Mouse (Mus musculus) liver, embryonic 16.5 days (tissue): ENCODE measurements around the gene Hes6. TPM values are rescaled to one million over a fixed set of nuclear protein-coding genes. Genes with fewer than 3 reads are reported as not detected.

ENCODE experiments used
- ATAC-seq: fragments of 200-750 bp; cut with Nextera tagmentation; 2 replicates; pipeline ENCODE4 v1.8.0; 2017; ENCODE audit warnings: low read depth, mild to moderate bottlenecking, moderate number of reproducible peaks, moderate library complexity
- H3K27ac ChIP-seq: fragments of 300-500 bp; sonication (generic); 2 replicates; pipeline ENCODE4 v1.5.1; 2014; ENCODE audit warnings: mild to moderate bottlenecking, low read length
- H3K27me3 ChIP-seq: fragments of 300-500 bp; sonication (generic); 2 replicates; pipeline ENCODE4 v1.6.1; 2014; ENCODE audit warnings: low read depth, low read length, mixed read lengths; ENCODE audit not compliant: control insufficient read depth, insufficient read depth
- H3K36me3 ChIP-seq: fragments of 300-500 bp; sonication (generic); 2 replicates; pipeline ENCODE4 v1.6.1; 2014; ENCODE audit warnings: mild to moderate bottlenecking; ENCODE audit not compliant: control insufficient read depth, insufficient read depth
- H3K4me1 ChIP-seq: fragments of 300-500 bp; sonication (generic); 2 replicates; pipeline ENCODE4 v1.6.1; 2014; ENCODE audit warnings: low read depth, low read length, mixed read lengths; ENCODE audit not compliant: control insufficient read depth
- H3K4me2 ChIP-seq: fragments of 300-500 bp; sonication (generic); 2 replicates; pipeline ENCODE4 v1.6.1; 2014; ENCODE audit warnings: low read depth, low read length, mixed read lengths
- H3K4me3 ChIP-seq: fragments of 300-500 bp; sonication (generic); 2 replicates; pipeline ENCODE4 v1.5.1; 2014; ENCODE audit warnings: low read depth, mild to moderate bottlenecking, low read length
- H3K9ac ChIP-seq: fragments of 300-500 bp; sonication (generic); 2 replicates; pipeline ENCODE4 v1.6.1; 2014; ENCODE audit warnings: low read depth, low read length
- H3K9me3 ChIP-seq: fragments of 300-500 bp; sonication (generic); replicated peaks from 2 replicates; pipeline ENCODE4 v1.6.1; 2016; ENCODE audit warnings: low read length; ENCODE audit not compliant: control insufficient read depth
- WGBS: fragments of 180-500 bp; shearing (Covaris S2); extraction: QIAGEN DNeasy Blood & Tissue Kit; methylation state at CpG from one replicate; pipeline ENCODE4 v1.1.7; 2014; ENCODE audit not compliant: insufficient replicate concordance; 5-methylcytosine and 5-hydroxymethylcytosine counted together
- polyA plus RNA-seq: library from polyadenylated mRNA; unstranded; fragments of >200 nt; fragmentation: Nextera tagmentation; extraction: Ambion mirVana; gene quantifications from 2 replicates; pipeline ENCODE4 v1.2.1, GENCODE M21; 2015

The Hes6 gene
- polyA plus RNA-seq = 18.6 and 19.7 TPM in 2 replicates

DNA sequence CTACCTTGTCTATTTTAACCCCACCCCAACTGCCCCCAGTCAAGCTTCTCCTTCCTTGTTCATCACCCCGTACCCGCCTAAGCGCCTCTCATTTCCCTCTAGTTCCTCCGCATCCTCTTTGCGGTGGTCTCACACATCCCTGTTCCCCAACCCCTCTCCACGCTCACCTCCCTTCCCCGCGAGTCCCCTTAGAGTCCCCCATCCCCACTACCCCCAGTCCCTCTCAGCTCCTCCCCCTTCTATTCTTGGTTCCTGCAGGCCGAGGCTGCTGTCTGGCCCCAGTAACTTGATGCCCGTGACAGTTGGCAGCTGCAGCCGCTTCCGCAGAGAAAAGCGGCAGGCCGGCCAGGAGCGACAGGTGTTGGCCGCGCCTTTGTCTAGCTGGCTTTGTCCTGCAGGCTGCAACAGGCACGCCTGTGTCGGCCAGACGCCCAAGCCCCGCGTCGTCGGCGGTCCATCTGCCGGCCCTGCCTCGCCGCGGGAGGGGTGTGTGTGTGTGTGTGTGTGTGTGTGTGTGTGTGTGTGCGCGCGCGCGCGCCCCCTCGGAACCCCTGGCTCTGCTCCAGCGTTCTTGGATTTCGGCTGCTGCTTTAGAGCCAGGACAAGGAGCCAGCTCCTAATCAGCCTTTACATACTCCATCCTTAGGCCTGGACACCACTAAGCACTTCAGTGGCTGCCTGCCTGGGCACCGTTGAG, at the start of gene Hes6:
Gene Hes6 (minus strand): TSS at position 141 of the 697 bp plus-strand sequence.
- Histone ChIP-seq H3K27ac (peak within 1 kb of the TSS; percentile 58), H3K9me3 (no peaks in the 10 kb centered on the region)

DNA sequence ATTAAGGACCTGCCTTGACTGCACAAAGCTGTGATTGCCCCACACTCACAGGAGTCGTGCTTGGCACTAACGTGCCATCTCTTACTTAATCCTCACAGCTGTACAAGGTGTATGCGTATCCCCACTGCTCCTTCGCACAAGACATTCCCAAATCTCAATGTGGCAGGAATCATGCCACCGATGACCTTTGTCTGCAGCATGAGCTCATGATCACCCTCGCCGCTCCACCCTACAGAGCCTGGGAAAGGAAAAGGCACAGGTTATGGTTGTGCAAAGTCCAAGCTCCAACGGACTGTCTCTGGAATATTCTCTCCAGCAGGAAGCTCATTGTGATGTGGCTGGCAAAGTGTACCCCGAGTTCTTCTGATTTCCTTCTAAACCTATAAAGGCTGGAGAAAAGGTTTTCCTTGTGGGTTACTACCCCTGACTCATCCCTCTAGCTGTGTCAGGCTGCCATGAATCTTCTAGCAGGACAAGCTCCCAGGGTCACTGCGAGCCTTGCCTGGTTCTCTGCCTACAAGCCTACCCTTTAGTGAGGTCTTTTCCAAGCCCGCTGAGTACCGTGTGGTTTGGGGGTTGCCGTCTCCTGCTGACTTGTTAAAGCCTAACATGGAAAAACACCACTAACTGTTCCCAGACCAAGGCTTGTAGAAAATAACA, 49.6 kb upstream of the Hes6 start:
- H3K9me3 ChIP-seq = no peaks in the 10 kb centered on the region
- no peaks in the 10 kb centered on the region for H3K27me3 ChIP-seq
- H3K4me2 ChIP-seq = no peak overlapping the region
- ATAC-seq = no peak
- no peaks in the 10 kb centered on the region for H3K36me3 ChIP-seq
- no peak overlapping the region for H3K27ac ChIP-seq
- H3K4me1 ChIP-seq = peaks cover 17% of the 10 kb centered on the region
- 63% methylated on average over 13 of the region's 13 CpGs for WGBS
- no peak overlapping the region for H3K4me3 ChIP-seq
- H3K9ac ChIP-seq = no peak overlapping the region

More for the DNA sequence above, at the start of gene Hes6:
- peak within 1 kb of the TSS; percentile 76 for H3K9ac ChIP-seq
- peak within 1 kb of the TSS; percentile 78 for H3K4me3 ChIP-seq
- ATAC-seq = no peak
- WGBS = 1% methylated on average over 39 of the region's 39 CpGs
- H3K36me3 ChIP-seq = no peaks in the 10 kb centered on the region
- H3K27me3 ChIP-seq = peaks cover 4% of the 10 kb centered on the region; the same call in 1 of the 2 replicates
- peak within 1 kb of the TSS; percentile 94 for H3K4me2 ChIP-seq
- H3K4me1 ChIP-seq = peaks cover 13% of the 10 kb centered on the region

DNA sequence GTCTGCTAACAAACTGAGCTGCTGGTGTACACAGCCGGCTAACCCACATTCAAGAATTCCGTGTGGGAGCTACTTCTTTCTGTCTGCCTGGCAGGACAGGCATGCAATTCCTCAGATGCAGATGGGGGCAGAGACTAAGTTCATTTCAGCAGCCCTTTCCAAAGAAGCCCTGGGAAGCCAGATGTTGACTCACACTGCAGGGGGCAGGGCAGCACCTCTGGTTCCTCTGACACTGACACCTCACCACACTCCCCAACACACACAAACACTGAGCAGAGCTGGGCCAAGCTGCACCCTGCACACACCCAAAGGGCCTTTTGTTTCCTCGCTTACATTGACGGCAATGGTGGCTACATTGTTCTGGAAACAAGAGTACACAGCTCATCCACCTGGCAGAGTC, 46.7 kb upstream of the Hes6 start:
- Histone ChIP-seq H3K4me1 (peaks cover 32% of the 10 kb centered on the region), H3K4me2 (no peak overlapping the region), H3K4me3 (no peak overlapping the region)

DNA sequence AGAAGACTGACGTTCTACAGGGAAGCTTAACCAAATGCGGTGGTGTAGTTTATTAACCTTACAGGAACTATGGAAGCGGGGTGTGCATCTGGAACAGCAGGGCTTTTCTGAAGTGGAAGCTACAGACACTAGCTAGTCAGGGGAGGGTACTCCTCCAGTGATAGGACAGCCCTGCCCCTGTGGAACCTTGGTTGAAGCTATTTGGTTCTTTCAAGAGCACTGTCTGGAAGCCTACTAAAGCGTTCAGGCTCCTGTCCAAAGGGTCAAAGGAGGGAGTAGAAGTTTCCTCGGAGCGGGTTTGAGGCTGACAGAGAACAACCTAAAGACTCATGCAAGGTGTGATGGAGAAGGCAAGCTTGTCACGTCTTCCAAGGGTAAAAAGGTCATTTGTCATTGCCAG, 46.2 kb upstream of the Hes6 start:
- ATAC-seq = no peak
- Histone ChIP-seq H3K4me3 (peak overlapping the region; percentile 74), H3K27ac (no peak overlapping the region), H3K36me3 (no peaks in the 10 kb centered on the region), H3K9ac (peak overlapping the region; percentile 58), H3K9me3 (no peaks in the 10 kb centered on the region), H3K27me3 (no peaks in the 10 kb centered on the region), H3K4me1 (peaks cover 37% of the 10 kb centered on the region), H3K4me2 (peak overlapping the region; percentile 97)
- 31% methylated on average over 7 of the region's 7 CpGs for WGBS

More for the DNA sequence above, 46.7 kb upstream of the Hes6 start:
- Histone ChIP-seq H3K36me3 (no peaks in the 10 kb centered on the region), H3K27ac (no peak overlapping the region), H3K9me3 (no peaks in the 10 kb centered on the region), H3K27me3 (no peaks in the 10 kb centered on the region), H3K9ac (no peak overlapping the region)
- 43% methylated on average over 4 of the region's 4 CpGs for WGBS
- ATAC-seq = no peak

DNA sequence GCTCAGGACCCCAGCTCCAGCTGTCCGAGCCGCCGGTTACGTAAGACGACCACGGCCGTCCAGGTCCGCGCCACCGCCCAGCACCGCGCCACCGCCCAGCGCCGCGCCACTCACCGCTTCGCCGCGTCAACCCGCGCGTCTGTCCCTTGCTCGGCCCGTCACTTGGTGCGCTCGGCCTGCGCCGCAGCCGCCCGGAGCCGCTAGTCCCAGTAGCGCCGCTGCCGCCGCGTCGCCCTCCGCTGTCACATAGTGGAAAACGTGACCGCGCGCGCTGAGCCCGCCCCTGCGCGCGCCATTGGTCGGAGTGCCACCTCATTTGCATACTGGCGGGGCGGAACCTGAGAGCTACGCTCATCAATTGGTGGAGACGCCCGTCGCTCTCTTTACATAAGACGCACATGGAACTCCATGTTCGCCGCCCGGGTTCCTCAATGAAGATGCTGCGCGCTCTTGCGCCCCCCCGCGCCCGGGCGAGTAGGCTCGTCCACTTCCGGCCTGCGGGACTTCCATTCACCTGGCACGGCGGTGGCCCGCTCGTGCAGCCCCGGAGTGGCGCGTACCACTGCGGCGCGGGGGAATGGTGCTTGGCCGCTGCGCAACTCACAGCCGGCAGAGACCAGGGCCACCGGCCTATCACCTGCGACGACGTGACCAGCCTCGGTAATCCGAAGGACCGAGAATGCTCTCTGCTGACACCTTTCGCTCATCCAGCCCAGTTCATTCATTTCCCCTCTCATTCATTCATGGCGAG, 45.4 kb upstream of the Hes6 start, which contains the start of gene Per2:
Gene Per2 (minus strand): TSS at position 266 of the 751 bp plus-strand sequence.
- ATAC-seq = peak; percentile 93
- Histone ChIP-seq H3K4me3 (peak within 1 kb of the TSS; percentile 74), H3K36me3 (no peaks in the 10 kb centered on the region), H3K9me3 (no peaks in the 10 kb centered on the region), H3K4me1 (peaks cover 45% of the 10 kb centered on the region), H3K27ac (peak within 1 kb of the TSS; percentile 85), H3K9ac (peak within 1 kb of the TSS; percentile 76), H3K4me2 (peak within 1 kb of the TSS; percentile 97), H3K27me3 (no peaks in the 10 kb centered on the region)
- under 1% methylated on average over 91 of the region's 91 CpGs for WGBS

DNA sequence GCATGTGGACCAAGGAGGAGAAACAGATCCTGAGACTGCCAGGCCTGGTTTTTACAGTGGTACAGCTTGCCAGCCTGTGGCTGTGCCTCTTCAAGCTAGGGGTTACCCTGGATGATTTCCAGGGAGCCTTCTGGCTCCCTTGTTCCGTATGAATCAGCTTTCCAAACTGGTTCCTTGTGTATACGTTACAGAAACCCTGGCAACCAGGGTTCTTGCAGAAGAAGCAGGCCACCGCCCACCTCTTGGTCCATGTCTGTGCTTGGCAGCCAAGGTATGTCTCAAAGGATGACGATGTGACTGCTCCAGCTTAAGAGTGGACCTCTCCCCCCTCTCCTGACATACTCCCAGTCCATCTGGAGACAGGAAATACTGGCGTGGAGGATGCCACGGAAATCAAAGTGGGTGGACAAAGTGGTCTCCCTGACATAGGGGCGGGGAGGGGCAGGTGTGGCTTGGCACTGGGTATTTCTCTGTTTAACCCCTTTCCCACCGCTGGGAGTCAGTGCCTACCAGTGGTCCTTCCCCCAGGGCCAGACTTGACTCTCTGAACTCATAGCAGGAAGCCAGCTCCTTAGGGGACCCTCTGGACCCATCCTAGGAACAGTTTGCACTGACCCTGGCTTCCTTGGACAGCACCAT, 44.5 kb upstream of the Hes6 start:
- no peak for ATAC-seq
- Histone ChIP-seq H3K4me3 (peak overlapping the region; percentile 74), H3K4me2 (peak overlapping the region; percentile 97), H3K27me3 (no peaks in the 10 kb centered on the region), H3K4me1 (peaks cover 54% of the 10 kb centered on the region), H3K36me3 (no peaks in the 10 kb centered on the region), H3K9ac (peak overlapping the region; percentile 76), H3K27ac (peak overlapping the region; percentile 85), H3K9me3 (no peaks in the 10 kb centered on the region)
- WGBS = 29% methylated on average over 8 of the region's 8 CpGs

DNA sequence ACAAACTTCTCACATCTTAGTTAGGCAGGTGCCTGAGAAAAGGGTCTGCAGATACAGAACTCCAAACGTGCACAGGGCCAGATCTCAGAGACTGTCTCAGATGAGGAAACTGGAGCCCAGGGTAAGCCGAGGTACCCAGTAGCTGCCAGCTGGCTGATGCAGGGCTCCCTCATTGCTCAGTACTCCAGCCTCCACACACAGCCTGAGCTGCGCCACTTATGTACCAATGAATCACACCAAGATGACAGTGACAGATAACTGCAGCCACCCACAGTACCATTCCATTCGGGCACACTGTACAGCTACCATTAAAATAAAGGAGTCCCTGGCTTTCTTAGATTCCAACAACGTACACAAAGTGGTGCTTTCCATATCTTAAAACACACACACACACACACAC, 43.9 kb upstream of the Hes6 start:
- no peaks in the 10 kb centered on the region for H3K9me3 ChIP-seq
- 49% methylated on average over 5 of the region's 5 CpGs for WGBS
- no peak overlapping the region for H3K9ac ChIP-seq
- H3K4me3 ChIP-seq = peak overlapping the region; percentile 74
- no peaks in the 10 kb centered on the region for H3K36me3 ChIP-seq
- peaks cover 59% of the 10 kb centered on the region for H3K4me1 ChIP-seq
- H3K27ac ChIP-seq = 0 out of 2 replicates have a peak overlapping the region, but pooled peaks have one; percentile 28
- peak overlapping the region; percentile 97 for H3K4me2 ChIP-seq
- ATAC-seq = no peak
- no peaks in the 10 kb centered on the region for H3K27me3 ChIP-seq

DNA sequence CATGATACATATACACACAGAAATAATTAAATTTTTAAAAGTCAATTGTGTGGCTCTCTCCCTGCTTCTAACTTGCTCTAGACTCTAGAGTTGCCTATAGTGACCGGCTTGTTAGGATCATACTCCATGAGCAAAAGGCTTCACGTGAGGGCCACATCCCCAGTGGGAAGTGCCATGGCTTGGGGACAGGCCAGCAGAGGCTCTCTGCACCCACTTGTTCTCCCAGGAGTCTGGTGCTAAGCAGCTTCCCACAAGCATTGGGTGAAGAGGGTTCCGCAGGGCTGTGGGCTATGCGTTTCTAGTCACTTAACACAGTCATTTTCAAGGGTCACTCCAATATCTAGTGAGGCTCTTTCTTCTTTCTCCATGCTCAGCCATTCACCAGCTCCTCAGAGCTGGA, 43.3 kb upstream of the Hes6 start:
- Histone ChIP-seq H3K36me3 (no peaks in the 10 kb centered on the region), H3K27me3 (no peaks in the 10 kb centered on the region), H3K4me2 (peak overlapping the region; percentile 97; the same call in 1 of the 2 replicates), H3K4me1 (peaks cover 62% of the 10 kb centered on the region), H3K27ac (peak overlapping the region; percentile 90), H3K4me3 (no peak overlapping the region), H3K9me3 (no peaks in the 10 kb centered on the region), H3K9ac (0 out of 2 replicates have a peak overlapping the region, but pooled peaks have one; percentile 12)
- 70% methylated on average over 4 of the region's 4 CpGs for WGBS
- no peak for ATAC-seq
